Mouse (Mus musculus): ENCODE measurements around the gene Mapkapk2.
"Not testable (repeated sequence)": the region's sequence is repeated elsewhere in the genome, so short reads cannot be mapped to it uniquely, and the experiment has no call there.

Mapkapk2 gene

GRCm38 (mm10) chr1:131048946-131049345 is 48.7 kb downstream of the Mapkapk2 start:
- DNase-seq = no peak

GRCm38 (mm10) chr1:131048121-131048863 is 49.3 kb downstream of the Mapkapk2 start:
- no peak for DNase-seq

GRCm38 (mm10) chr1:131046607-131047006 is 51.0 kb downstream of the Mapkapk2 start:
- no peak for DNase-seq

GRCm38 (mm10) chr1:131045723-131046355 is 51.8 kb downstream of the Mapkapk2 start:
- no peak for DNase-seq

- DNase-seq = no peak
Measured at GRCm38 (mm10) chr1:131043636-131044035, 54.0 kb downstream of the Mapkapk2 start.

GRCm38 (mm10) chr1:131042721-131043120 is 54.9 kb downstream of the Mapkapk2 start:
- no peak for DNase-seq

- DNase-seq = no peak
Measured at GRCm38 (mm10) chr1:131042263-131042662, 55.4 kb downstream of the Mapkapk2 start.

- no peak for DNase-seq
Measured at GRCm38 (mm10) chr1:131039479-131039878, 58.1 kb downstream of the Mapkapk2 start.

GRCm38 (mm10) chr1:131038415-131039017 is 59.1 kb downstream of the Mapkapk2 start:
- DNase-seq = no peak

- no peak for DNase-seq
Measured at GRCm38 (mm10) chr1:131038001-131038400, 59.6 kb downstream of the Mapkapk2 start.

- DNase-seq = no peak
Measured at GRCm38 (mm10) chr1:131031267-131031666, 66.4 kb downstream of the Mapkapk2 start.

- DNase-seq = no peak
Measured at GRCm38 (mm10) chr1:131030261-131030660, 67.4 kb downstream of the Mapkapk2 start.

- DNase-seq = no peak
Measured at GRCm38 (mm10) chr1:131029215-131029614, 68.4 kb downstream of the Mapkapk2 start.

- no peak for DNase-seq
Measured at GRCm38 (mm10) chr1:131025843-131026190, 71.8 kb downstream of the Mapkapk2 start.

GRCm38 (mm10) chr1:131024900-131025842 is 72.5 kb downstream of the Mapkapk2 start:
- DNase-seq = no peak

GRCm38 (mm10) chr1:131023250-131023858 is 74.3 kb downstream of the Mapkapk2 start:
- not testable (repeated sequence) for DNase-seq

- DNase-seq = peak; percentile 14
Measured at GRCm38 (mm10) chr1:131022591-131023249, 74.9 kb downstream of the Mapkapk2 start.

- DNase-seq = no peak
Measured at GRCm38 (mm10) chr1:131021900-131022590, 75.6 kb downstream of the Mapkapk2 start.

- no peak for DNase-seq
Measured at GRCm38 (mm10) chr1:131021438-131021837, 76.2 kb downstream of the Mapkapk2 start.

GRCm38 (mm10) chr1:131020425-131021310 is 77.0 kb downstream of the Mapkapk2 start:
- no peak for DNase-seq

Measured in kidney, postnatal 14 days (tissue).